Mouse (Mus musculus) limb, embryonic 12.5 days (tissue): Measurements from ENCODE around the gene Dnajc10. TPM values are rescaled to one million over a fixed set of nuclear protein-coding genes. Genes with fewer than 3 reads are reported as not detected.
A peak's percentile ranks its signal among the peaks of the same experiment; 100 is the strongest.

ENCODE experiments used
- ATAC-seq: fragments of 200-750 bp; cut with Nextera tagmentation; 2 replicates; pipeline ENCODE4 v1.8.0; 2017; ENCODE audit warnings: low read depth, moderate TSS enrichment; ENCODE audit not compliant: insufficient number of reproducible peaks, insufficient read depth, low FRiP score, low TSS enrichment
- H3K27ac ChIP-seq: fragments of 300-500 bp; sonication (generic); 2 replicates; pipeline ENCODE4 v1.5.1; 2016; ENCODE audit warnings: mild to moderate bottlenecking, moderate library complexity
- H3K27me3 ChIP-seq: fragments of 300-500 bp; sonication (generic); 2 replicates; pipeline ENCODE4 v1.6.1; 2016; ENCODE audit warnings: mild to moderate bottlenecking, moderate library complexity
- H3K36me3 ChIP-seq: fragments of 300-500 bp; sonication (generic); 2 replicates; pipeline ENCODE4 v1.6.1; 2016; ENCODE audit warnings: mild to moderate bottlenecking, moderate library complexity
- H3K4me1 ChIP-seq: fragments of 300-500 bp; sonication (generic); replicated peaks from 2 replicates; pipeline ENCODE4 v1.6.1; 2016
- H3K4me2 ChIP-seq: fragments of 300-500 bp; sonication (generic); 2 replicates; pipeline ENCODE4 v1.6.1; 2016; ENCODE audit warnings: mild to moderate bottlenecking, moderate library complexity
- H3K4me3 ChIP-seq: fragments of 300-500 bp; sonication (generic); replicated peaks from 2 replicates; pipeline ENCODE4 v1.5.1; 2016; ENCODE audit warnings: mild to moderate bottlenecking
- H3K9ac ChIP-seq: fragments of 300-500 bp; sonication (generic); replicated peaks from 2 replicates; pipeline ENCODE4 v1.6.1; 2016; ENCODE audit warnings: mild to moderate bottlenecking, moderate library complexity
- H3K9me3 ChIP-seq: fragments of 300-500 bp; sonication (generic); 2 replicates; pipeline ENCODE4 v1.6.1; 2016; ENCODE audit warnings: mild to moderate bottlenecking, moderate library complexity
- WGBS: fragments of 180-500 bp; shearing (Covaris S2); methylation state at CpG from one replicate; pipeline ENCODE4 v1.1.7; 2016; 5-methylcytosine and 5-hydroxymethylcytosine counted together
- polyA plus RNA-seq: library from polyadenylated mRNA; unstranded; fragments of >200 nt; fragmentation: Nextera tagmentation; extraction: Ambion mirVana; gene quantifications from 2 replicates; pipeline ENCODE4 v1.2.1, GENCODE M21; 2016

Gene Dnajc10
- polyA plus RNA-seq, 1 experiment from 2014 or later: 90.8 TPM

GRCm38 (mm10) chr2:80354531-80354930 lies 39.3 kb downstream of the Dnajc10 start:
- 56% methylated on average over 4 of the region's 4 CpGs for WGBS
- Histone ChIP-seq H3K9me3 (no peaks in the 10 kb centered on the region), H3K9ac (no peak overlapping the region), H3K4me1 (peaks cover 6% of the 10 kb centered on the region), H3K4me2 (no peak overlapping the region), H3K27ac (no peak overlapping the region), H3K36me3 (peaks cover 41% of the 10 kb centered on the region), H3K4me3 (no peak overlapping the region), H3K27me3 (no peaks in the 10 kb centered on the region)
- peak; percentile 61; the same call in 1 of the 2 replicates for ATAC-seq

DNA sequence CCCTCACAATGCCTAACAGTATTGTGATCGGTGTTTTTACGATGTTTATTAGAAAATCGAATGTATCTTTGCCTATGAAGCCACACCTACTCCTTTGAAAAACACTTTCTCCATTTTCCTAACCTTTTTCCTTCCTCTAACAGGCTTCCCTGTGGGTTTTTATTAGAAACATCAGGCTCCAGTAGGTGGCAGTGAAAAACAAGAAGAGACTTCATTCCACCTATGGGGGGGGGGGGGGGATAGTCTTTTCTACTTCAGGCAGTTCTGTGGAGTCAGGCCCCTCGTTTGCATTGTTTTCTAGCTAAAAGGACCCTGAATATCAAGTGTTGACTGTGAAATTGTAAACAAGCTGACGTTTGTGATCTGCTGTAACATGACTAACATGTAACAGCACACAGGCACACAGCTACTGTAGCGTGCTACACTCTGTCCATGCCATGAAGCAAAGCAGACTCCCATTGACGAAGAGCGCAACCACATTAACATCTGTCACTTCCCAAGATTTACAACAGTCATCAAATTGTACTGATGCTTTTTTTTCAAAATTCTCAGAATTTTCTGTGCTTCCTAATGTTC lies 41.5 kb downstream of the Dnajc10 start:
- Histone ChIP-seq H3K36me3 (peaks cover 23% of the 10 kb centered on the region), H3K4me1 (peaks cover 6% of the 10 kb centered on the region), H3K9ac (no peak overlapping the region), H3K4me2 (0 out of 2 replicates have a peak overlapping the region, but pooled peaks have one; percentile 24), H3K27me3 (no peaks in the 10 kb centered on the region), H3K27ac (no peak overlapping the region), H3K9me3 (no peaks in the 10 kb centered on the region), H3K4me3 (no peak overlapping the region)
- WGBS: 33% methylated on average over 8 of the region's 8 CpGs
- ATAC-seq: 0 out of 2 replicates have a peak, but pooled peaks have one; percentile 43

GRCm38 (mm10) chr2:80371458-80371857 lies 56.2 kb downstream of the Dnajc10 start:
- Histone ChIP-seq H3K4me3 (no peak overlapping the region), H3K27me3 (no peaks in the 10 kb centered on the region), H3K9me3 (no peaks in the 10 kb centered on the region), H3K36me3 (no peaks in the 10 kb centered on the region), H3K9ac (no peak overlapping the region), H3K4me2 (no peak overlapping the region), H3K27ac (no peak overlapping the region), H3K4me1 (0 out of 2 replicates have a peak, but pooled peaks cover 5% of the 10 kb centered on the region)
- 61% methylated on average over 8 of the region's 8 CpGs for WGBS
- ATAC-seq: no peak

- Histone ChIP-seq H3K9ac (no peak overlapping the region), H3K4me3 (no peak overlapping the region), H3K36me3 (no peaks in the 10 kb centered on the region), H3K4me1 (0 out of 2 replicates have a peak, but pooled peaks cover 5% of the 10 kb centered on the region), H3K9me3 (peaks cover 10% of the 10 kb centered on the region; the same call in 1 of the 2 replicates), H3K27ac (no peak overlapping the region), H3K4me2 (no peak overlapping the region), H3K27me3 (no peaks in the 10 kb centered on the region)
- no peak for ATAC-seq
Observed at GRCm38 (mm10) chr2:80374892-80375291, 59.6 kb downstream of the Dnajc10 start.

- WGBS: 87% methylated on average over 5 of the region's 5 CpGs
- no peak overlapping the region for H3K4me2 ChIP-seq
- H3K27me3 ChIP-seq: 0 out of 2 replicates have a peak, but pooled peaks cover 3% of the 10 kb centered on the region
- H3K4me3 ChIP-seq: no peak overlapping the region
- H3K9me3 ChIP-seq: peaks cover 10% of the 10 kb centered on the region; the same call in 1 of the 2 replicates
- peaks cover 10% of the 10 kb centered on the region for H3K4me1 ChIP-seq
- ATAC-seq: no peak
- H3K9ac ChIP-seq: no peak overlapping the region
- no peaks in the 10 kb centered on the region for H3K36me3 ChIP-seq
- H3K27ac ChIP-seq: no peak overlapping the region
Observed at GRCm38 (mm10) chr2:80379848-80380247, 64.6 kb downstream of the Dnajc10 start.

DNA sequence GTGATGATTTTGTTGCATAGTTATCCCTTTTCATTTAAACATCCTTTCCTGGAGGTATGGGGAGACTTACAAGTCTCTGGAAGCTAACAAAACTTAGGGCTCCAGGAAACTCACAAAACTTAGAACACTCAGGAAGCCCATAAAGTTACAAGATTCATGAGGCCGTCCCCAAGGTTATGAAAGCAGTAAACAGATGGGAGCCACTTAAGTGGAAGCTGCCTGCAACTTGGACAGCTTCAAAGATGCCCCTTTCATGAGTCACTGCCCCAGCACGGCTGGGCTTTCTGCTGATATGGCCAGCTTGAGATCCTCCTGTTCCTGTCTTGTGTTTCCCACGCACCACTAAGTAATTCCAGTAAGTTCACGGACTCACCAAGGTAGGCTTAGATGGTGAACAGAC lies 69.2 kb downstream of the Dnajc10 start:
- Histone ChIP-seq H3K4me1 (peaks cover 24% of the 10 kb centered on the region), H3K27ac (no peak overlapping the region), H3K36me3 (no peaks in the 10 kb centered on the region), H3K4me2 (no peak overlapping the region), H3K4me3 (no peak overlapping the region), H3K27me3 (peaks cover 21% of the 10 kb centered on the region), H3K9me3 (no peaks in the 10 kb centered on the region), H3K9ac (no peak overlapping the region)
- no peak for ATAC-seq
- WGBS: 27% methylated on average over 4 of the region's 4 CpGs

DNA sequence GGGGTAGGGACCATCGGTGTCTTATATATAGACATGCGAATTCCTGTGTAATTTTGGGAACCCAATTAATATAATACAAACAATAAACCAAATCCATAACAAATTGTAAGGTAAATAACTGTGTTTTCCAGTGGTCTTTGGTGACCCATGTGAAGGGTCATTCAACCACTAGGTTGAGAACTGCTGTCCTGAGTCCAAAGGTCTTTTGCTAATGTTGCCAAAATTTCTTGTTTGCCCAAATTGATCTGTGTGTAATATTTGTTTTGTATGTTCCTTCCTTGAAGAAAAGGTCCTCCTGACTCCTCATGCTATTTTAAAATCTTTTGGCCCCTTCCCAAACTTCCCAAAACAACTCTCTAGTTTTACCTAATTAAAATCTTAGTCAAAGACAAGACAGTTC lies 71.0 kb downstream of the Dnajc10 start:
- peaks cover 21% of the 10 kb centered on the region for H3K27me3 ChIP-seq
- no peak overlapping the region for H3K27ac ChIP-seq
- no peaks in the 10 kb centered on the region for H3K36me3 ChIP-seq
- no peaks in the 10 kb centered on the region for H3K9me3 ChIP-seq
- no peak overlapping the region for H3K4me2 ChIP-seq
- H3K9ac ChIP-seq: no peak overlapping the region
- ATAC-seq: no peak
- no peak overlapping the region for H3K4me3 ChIP-seq
- 90% methylated on average over 2 of the region's 2 CpGs for WGBS
- peaks cover 24% of the 10 kb centered on the region for H3K4me1 ChIP-seq

- Histone ChIP-seq H3K27me3 (peaks cover 18% of the 10 kb centered on the region), H3K9me3 (no peaks in the 10 kb centered on the region), H3K27ac (peak overlapping the region; percentile 50; the same call in 1 of the 2 replicates), H3K36me3 (no peaks in the 10 kb centered on the region), H3K4me1 (peaks cover 24% of the 10 kb centered on the region), H3K4me3 (no peak overlapping the region), H3K4me2 (no peak overlapping the region), H3K9ac (no peak overlapping the region)
- 70% methylated on average over 9 of the region's 9 CpGs for WGBS
- ATAC-seq: no peak
Observed at GRCm38 (mm10) chr2:80387668-80388067, 72.4 kb downstream of the Dnajc10 start.

DNA sequence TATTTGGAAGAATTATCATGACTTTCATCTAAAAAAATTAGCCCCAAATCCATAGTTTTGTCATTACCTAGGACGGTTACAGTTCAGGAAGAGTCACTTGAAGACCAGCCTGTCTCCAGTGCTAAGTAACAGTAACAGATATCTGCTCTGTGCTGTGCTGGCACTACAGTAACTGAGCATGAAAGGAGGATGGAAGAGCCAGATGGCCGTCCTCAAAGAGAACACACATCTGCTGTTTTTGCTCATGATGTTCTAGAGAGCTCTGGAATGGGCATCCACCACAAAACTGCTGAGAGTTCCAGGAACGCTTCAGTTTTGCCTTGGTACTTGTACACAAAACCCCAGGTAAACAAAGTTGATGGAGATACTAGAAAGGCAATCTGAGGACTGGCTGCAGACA lies 73.1 kb downstream of the Dnajc10 start:
- Histone ChIP-seq H3K36me3 (no peaks in the 10 kb centered on the region), H3K9me3 (no peaks in the 10 kb centered on the region), H3K4me1 (peaks cover 24% of the 10 kb centered on the region), H3K4me3 (no peak overlapping the region), H3K27me3 (peaks cover 18% of the 10 kb centered on the region), H3K27ac (peak overlapping the region; percentile 50; the same call in 1 of the 2 replicates), H3K9ac (no peak overlapping the region), H3K4me2 (no peak overlapping the region)
- ATAC-seq: no peak
- WGBS: 85% methylated on average over 3 of the region's 3 CpGs

- peaks cover 5% of the 10 kb centered on the region for H3K27me3 ChIP-seq
- 9% methylated on average over 7 of the region's 7 CpGs for WGBS
Observed at GRCm38 (mm10) chr2:80396057-80396456, 80.8 kb downstream of the Dnajc10 start.

GRCm38 (mm10) chr2:80396864-80397263 lies 81.6 kb downstream of the Dnajc10 start:
- Histone ChIP-seq H3K27ac (no peak overlapping the region), H3K4me2 (0 out of 2 replicates have a peak overlapping the region, but pooled peaks have one; percentile 13), H3K9ac (no peak overlapping the region), H3K4me1 (peaks cover 32% of the 10 kb centered on the region), H3K27me3 (peaks cover 12% of the 10 kb centered on the region), H3K9me3 (no peaks in the 10 kb centered on the region), H3K4me3 (no peak overlapping the region), H3K36me3 (no peaks in the 10 kb centered on the region)
- ATAC-seq: peak; percentile 56; the same call in 1 of the 2 replicates
- 6% methylated on average over 3 of the region's 3 CpGs for WGBS

More at GRCm38 (mm10) chr2:80396057-80396456, 80.8 kb downstream of the Dnajc10 start:
- Histone ChIP-seq H3K4me3 (no peak overlapping the region), H3K9ac (no peak overlapping the region), H3K4me1 (peaks cover 32% of the 10 kb centered on the region), H3K27ac (no peak overlapping the region), H3K4me2 (no peak overlapping the region), H3K36me3 (no peaks in the 10 kb centered on the region), H3K9me3 (no peaks in the 10 kb centered on the region)
- no peak for ATAC-seq
